Mouse (Mus musculus) embryonic fibroblast, embryonic 13.5 days (primary cell): ENCODE results near the gene Gm8882.
"Not testable (repeated sequence)": the region's sequence is repeated elsewhere in the genome, so short reads cannot be mapped to it uniquely, and the experiment has no call there.

ENCODE experiments used
- CTCF ChIP-seq: IDR thresholded peaks from 2 replicates; pipeline ENCODE4 v1.5.1; 2011; ENCODE audit warnings: mild to moderate bottlenecking, control low read depth, low read length, moderate library complexity, borderline replicate concordance; ENCODE audit not compliant: insufficient read depth
- POLR2A ChIP-seq: IDR thresholded peaks from 2 replicates; pipeline ENCODE4 v1.6.1; 2011; ENCODE audit warnings: low read depth, mild to moderate bottlenecking, control low read depth, low read length, moderate library complexity

GRCm38 (mm10) chr6:132314657-132315056 is 49.3 kb downstream of the Gm8882 start, which contains the start of gene Prpmp5:
- not testable (repeated sequence) for TF ChIP-seq CTCF, POLR2A
